Mouse (Mus musculus) left cerebral cortex, adult 11 months (tissue): ENCODE results near the gene Plk5.
"Not testable (repeated sequence)": the region's sequence is repeated elsewhere in the genome, so short reads cannot be mapped to it uniquely, and the experiment has no call there.

Experiments
- DNase-seq: peaks from one replicate; pipeline ENCODE4 v3.0.0; 2022; ENCODE audit warnings: low spot score

Gene Plk5

DNA sequence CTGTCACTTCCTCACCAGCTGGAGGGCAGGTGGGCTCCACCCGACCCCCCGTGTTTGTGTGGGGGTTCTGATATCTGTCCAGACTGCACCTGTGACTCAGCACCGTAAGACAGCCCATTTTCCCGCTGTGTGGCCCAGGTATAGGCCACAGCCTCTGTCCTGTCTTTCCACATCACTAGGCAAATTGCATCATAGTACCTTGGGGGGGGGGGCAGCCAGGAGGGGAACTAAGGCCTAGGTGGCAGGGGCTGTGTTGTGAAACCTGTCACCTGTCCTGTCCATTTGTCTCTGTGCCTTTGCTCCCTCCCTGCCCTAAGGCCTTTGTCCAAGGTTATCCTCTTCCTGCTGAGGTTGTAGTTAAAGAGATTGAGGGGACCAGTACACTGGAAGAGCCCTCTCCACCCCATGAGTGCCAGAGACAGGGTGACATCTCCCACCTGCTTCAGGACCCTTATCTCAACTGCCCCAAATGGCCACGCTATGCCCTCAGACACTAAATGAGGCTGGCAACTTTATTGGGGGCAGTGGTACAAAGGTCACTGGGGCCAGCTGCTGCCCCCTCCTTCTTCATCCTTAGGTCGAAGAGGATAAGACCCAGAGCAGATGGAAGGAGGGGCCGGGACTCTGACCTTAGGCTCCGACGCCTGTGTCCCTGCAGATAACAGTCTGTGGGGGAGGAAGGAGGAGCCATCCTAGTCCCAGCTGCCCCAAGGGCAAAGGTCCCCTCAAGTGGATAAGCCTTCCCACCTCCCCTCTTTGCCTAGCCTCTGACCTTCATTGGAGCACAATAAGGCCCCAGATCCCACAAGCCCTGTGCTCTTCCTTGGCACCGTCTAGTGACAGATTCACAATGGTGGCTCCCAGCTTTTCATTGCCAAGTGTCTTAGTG is 24.4 kb upstream of the Plk5 start:
- DNase-seq: no peak

- no peak for DNase-seq
Observed at GRCm38 (mm10) chr10:80332525-80332989, 23.7 kb upstream of the Plk5 start.

- DNase-seq: no peak
Observed at GRCm38 (mm10) chr10:80336263-80336662, 20.0 kb upstream of the Plk5 start.

- no peak for DNase-seq
Observed at GRCm38 (mm10) chr10:80339941-80340750, 16.1 kb upstream of the Plk5 start.

DNA sequence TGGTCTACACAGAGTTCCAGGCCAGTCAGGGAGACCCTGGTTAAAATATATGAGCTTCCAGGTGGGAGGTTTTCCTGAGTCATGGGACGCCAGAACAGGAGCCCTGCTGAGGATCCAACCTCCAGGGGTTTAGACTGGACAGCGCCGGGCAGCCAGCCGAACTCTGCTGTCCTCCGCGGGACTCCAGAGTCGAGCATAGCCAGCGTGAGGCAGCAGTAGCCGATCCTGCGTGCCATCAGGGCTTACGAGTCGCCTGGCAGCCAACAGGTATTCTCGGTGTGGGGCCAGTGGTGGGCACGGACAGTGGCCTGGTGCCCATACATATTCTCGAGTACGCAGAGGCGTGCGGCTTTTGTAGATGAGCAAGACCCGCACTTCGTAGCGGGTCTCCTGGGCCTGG is 15.2 kb upstream of the Plk5 start:
- no peak for DNase-seq

DNA sequence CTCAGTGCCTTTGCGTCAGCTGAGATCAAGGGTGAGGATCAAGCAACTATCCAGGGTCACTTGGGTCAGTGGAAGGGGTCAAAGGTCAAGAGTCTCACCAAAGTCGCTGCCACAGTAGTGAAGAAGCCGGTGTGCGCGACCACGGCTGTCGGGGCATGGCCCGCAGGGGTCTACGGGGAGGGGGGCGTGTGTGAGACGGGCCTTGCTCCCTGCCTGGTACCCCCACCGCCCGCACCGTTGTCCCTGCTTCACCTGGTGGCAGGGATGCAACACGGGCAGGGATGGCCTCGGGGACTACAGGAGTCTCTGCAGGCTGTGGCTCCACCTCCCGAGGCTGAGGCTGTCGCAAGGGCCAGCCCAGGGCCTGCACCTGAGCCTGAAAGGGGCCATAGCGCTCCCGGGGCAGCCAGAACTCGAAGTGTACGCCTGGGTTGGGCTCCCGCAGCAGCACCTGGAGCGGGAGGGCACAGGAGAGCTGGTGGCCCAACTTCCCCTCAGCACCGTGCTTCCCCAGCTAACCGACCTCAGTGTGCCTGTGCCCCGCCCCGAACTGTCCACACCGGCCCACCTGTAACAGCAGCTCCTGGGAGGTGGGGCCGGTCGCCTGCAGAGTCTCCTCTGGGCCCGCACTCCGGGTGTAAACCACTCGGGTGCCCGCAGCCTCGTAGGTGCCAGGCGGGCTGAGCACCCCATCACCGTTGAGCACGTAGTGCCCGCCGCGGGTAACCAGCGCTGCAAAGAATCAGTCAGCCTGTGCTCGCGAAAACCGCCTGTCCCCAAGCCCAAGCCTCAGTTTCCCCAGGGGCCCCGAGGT is 14.6 kb upstream of the Plk5 start:
- DNase-seq: no peak

DNA sequence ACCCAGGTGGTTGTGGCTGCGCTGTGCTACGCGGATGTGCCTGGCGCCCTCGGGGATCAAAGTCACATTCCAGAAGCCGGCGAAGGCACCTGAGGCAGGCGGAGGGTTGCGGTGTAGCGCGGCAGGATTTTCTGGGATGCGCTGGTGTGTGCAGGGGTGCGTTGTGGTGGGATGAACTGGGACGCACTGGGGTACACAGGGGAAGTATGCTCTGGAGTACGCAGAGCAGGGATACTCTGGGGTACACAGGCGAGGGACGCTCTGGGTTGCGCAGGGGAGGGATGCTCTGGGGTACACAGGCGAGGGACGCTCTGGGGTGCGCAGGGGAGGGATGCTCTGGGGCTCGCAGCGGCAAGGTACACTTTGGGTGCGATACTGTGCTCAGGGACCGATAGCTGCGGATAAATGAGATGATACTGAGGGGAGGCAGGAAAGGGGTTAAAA is 13.9 kb upstream of the Plk5 start:
- DNase-seq: no peak

DNA sequence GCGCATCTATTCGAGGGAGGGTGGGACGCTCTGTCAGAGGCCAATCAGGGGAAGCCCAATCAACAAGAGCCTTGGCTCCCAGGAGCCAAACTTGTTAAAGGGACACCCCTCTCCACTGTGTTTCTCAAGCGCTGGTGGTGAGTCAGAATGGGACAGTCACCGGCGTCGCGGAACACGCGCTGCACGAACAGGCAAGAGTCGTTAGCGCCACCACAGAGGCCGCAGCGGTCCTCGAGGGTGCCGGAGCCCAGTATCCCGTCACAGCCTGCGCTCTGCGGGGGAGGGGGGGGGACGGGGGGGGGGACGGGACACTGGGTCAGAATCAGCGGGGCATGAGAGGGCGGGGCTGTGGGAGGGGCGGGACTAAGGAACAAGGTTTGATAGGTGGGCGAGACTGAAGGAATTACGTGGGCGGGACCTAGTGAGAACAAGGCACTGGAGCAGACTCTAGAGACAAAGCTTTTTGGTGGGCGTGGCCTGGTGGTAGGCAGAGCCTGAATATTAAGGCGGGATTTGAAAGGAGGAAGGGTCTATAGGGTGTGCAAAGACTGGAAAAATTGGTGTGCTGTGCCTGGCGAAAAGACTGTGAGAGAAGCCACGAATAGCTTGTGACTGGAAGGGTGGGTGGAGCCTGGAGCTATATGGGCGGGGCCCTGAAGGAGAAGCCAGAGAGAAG is 13.4 kb upstream of the Plk5 start:
- no peak for DNase-seq

- no peak for DNase-seq
Observed at GRCm38 (mm10) chr10:80343425-80343895, 12.8 kb upstream of the Plk5 start.

- no peak for DNase-seq
Observed at GRCm38 (mm10) chr10:80344131-80344661, 12.1 kb upstream of the Plk5 start.

DNA sequence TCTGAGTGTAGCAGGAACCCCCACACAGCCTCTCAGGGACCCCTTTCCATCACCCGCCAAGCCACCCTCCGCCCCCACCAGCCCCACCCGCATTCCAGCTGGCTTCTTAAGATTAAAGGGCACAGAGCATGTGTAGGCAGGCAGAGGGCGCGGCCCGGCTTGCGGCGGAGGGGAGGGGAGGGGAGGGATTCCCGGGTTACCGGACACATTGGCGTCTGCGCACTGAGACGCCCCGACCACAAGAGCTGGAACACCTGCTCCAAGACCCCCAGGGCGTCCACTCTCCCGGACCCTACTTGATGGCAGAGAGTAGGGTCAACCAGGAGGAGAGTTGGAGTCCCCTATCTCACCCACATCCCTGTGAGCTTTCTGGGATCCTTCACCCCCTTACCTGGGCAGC is 11.1 kb upstream of the Plk5 start:
- no peak for DNase-seq

DNA sequence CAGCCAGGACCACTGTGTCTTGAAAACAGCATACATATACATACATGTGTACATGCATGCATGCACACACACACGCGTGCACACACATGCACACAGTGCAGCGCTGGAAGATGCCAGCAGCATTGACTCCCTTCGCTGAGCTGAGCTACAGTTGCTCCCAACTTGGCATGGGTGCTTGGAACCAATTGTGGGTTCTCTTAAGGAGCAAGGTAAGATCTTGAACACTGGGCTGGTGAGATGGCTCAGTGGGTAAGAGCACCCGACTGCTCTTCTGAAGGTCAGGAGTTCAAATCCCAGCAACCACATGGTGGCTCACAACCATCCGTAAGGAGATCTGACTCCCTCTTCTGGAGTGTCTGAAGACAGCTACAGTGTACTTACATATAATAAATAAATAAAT is 10.3 kb upstream of the Plk5 start:
- not testable (repeated sequence) for DNase-seq

DNA sequence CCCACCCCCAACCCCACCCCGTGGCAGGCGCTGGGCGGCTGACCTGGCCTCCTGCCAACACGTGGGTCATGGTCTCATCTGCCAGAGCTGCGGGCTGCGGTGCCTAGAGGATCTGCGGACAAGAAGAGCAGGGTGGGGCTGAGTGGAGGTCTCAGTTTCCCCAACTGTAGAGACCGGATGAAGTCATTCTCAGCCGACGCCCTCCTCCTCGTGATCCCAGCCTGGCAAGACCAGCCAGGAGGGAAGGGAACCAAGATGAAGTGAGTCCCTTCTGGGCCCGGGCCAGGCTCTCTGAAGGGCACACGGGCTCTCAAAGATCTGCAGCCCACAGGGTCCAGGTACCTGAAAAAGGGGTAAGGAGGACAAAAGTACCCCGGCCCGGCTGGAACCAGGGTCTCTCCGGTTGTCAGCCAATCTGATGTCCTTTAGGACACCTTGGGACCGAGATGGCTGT is 8.7 kb upstream of the Plk5 start:
- DNase-seq: no peak

- DNase-seq: no peak
Observed at GRCm38 (mm10) chr10:80348244-80348781, 7.9 kb upstream of the Plk5 start, which contains the start of gene Adamtsl5. TSS of gene Adamtsl5 (minus strand) at chr10:80348412.

DNA sequence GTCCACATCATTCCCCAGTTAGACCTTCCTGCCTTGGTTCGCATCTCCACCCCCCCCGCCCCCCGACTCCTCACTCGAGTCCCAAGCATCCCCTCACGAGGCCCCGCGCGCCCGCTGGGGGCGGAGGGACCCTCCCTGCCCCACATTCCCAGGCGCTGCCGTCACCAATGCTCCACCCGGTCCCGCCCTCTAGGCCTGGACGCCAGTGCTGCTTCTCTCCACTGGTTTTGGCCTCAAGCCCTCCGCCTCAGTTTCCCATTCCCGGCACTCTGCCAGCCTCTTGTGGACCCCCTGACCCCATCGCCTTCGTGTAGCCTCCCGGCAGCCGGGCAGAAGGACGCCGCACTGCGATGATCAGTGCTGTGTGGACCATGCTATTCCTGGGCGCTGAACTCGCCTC is 7.3 kb upstream of the Plk5 start:
- DNase-seq: no peak

DNA sequence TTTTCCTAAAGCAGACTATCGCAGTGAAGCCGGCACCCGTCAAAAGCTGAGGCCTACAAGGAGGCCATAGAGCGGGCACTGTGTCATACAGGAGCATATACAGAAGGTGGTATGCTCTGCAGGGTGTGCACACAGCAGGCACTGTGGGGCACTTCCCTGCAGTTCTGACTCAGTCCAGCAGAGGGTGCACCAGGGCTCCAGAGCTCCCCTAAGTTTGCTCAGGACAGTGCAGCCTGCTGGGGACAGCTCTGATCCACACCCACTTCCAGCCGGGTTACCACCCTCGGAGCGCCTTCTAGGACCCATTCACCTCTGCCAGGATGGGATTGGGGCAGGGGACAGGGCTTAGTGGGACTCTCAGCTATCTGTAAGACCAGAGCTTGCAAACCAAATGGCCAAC is 6.0 kb upstream of the Plk5 start:
- DNase-seq: no peak

DNA sequence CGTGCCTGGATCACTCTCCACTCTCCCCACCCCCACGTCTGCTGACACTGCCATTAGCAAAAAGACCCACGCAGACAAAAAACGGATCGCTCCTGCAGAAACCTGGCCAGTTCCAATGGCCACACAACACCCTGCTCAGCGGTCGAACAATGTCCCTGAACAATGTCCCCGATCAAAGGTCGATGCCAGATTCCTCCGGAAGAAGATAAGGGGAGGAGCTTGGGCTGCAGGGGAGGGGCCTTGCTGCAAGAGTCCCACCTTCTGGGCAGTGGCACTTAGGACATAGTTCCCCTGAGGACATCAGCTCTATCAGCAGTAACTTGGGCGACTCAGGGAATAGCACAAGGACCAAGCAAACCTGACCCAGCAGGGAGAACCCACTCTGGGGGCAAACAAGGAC is 4.4 kb upstream of the Plk5 start:
- DNase-seq: no peak

DNA sequence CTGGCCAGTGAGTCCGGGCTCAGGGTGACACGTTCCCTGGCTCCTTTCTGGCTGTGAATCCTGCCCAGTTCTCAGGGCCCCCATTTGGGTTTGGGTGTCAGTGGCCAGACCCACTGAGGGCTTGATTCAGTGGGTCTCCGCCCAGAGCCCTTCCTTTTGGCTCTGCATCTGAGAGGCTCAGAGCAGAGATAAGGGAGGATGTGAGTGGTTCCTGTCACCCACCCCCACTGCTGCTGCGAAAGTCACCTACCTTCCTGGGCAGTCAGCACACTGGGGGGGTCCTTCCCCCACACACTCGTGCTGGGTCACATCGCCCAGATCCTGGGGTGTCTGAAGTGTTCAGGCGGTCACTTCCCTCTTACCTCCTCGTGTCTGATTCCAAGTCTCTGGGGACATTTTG is 3.5 kb upstream of the Plk5 start:
- DNase-seq: no peak

GRCm38 (mm10) chr10:80355431-80355830 is 828 bp upstream of the Plk5 start:
- DNase-seq: no peak

DNA sequence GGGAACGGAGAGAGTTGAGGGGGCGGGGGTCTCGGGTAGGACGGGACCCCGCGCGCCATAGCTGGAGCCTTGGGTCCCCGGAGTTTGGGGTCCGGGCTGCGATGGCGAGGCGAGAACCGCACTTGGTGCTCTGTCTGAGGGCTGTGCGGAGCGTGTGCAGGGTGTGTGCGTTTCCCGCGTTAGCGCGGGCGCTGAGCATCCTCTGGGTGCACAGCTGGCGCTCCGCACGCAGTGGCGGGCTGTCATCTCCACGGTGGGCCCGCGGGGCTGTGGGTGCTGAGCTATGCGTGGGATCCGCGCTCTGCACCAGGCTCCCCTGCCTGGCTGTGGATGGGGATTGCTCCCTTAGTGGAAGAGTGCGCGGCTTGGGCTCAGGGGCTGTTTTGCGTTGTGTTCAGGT is 478 bp downstream of the Plk5 start:
- DNase-seq: no peak

DNA sequence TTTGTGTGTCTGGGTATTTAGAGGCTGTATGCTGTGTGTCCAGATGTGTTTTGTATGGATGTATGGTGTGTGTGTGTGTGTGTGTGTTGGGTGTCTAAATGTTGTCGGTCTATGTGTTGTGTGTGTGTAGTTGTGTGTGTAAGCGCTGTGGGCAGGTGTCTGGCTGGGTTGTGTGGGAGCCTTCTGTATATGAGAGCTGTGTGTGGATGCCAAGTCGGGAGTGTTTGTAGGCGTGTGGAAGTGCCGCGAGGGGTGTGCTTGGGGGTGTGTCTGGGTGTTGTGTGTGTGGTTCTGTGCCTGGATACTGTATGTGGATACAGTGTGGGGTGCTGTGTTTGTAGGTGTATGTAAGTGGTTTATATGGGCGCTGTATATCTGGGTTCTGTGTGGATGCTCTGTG is 1.1 kb downstream of the Plk5 start:
- DNase-seq: no peak
